ENCODE assay signal across 9 mouse cellular contexts in the genomic region with DNA sequence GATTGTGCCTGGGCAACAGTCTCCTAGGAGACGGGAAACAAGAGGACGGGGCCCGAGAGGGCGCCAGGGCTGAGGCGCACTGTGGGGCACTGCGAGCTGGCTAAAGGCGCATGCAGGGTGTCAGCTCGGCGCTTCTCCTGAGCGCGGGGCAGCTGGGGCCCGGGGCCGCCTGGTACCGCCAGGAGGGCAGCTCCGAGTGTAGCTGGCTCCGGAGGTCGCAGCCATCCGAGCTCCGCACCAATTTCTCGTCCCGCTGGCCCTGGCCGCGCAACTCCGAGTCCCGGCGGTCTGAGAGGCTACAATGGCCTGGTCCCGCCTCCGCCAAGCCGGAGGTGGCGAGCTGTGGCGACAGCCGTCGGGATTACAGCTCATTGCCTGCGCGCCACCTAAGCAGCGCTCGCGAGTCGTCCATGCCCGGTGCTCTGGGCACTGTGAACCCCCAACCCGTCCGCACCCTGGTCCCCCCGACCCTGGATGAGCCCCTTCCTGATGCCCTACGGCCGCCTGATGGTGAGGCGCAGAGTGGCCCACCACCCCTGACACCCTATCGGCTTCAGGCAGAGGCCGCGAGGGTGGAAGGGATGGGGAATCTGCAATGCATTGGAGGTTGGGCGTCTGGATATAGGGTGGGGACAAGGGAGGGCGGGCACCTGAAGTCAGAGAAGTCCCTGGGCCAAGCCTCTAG. TPM values are rescaled to one million over a fixed set of nuclear protein-coding genes. Genes with fewer than 3 reads are reported as not detected.
DNase-seq lines count a peak whose midpoint lies in the region; ATAC-seq lines count a peak whose summit lies in the region.
"Had no signal": no experiment of that assay in that cellular context is flagged by ENCODE, and none has a peak within 500 bp of the region (broad histone marks: within the 10 kb centered on the region; RNA-seq: fewer than 3 reads in every experiment).

No protein-coding gene starts in this region.

- H3K27ac ChIP-seq in forebrain, embryonic 11.5 days (ENCODE audit: low read depth, low read length) = peak overlapping the region; percentile 65
- H3K27ac ChIP-seq in neural tube, embryonic 15.5 days (replicated peaks) = peak overlapping the region; percentile 78

- H3K4me1 ChIP-seq in forebrain, embryonic 11.5 days (replicated peaks; ENCODE audit: control insufficient read depth, insufficient read depth, low read length) = peaks cover 2% of the 10 kb centered on the region; the same call in 1 of the 2 replicates
- peaks cover 31% of the 10 kb centered on the region for H3K4me1 ChIP-seq in neural tube, embryonic 15.5 days

- H3K9me3 ChIP-seq in forebrain, embryonic 11.5 days (ENCODE audit: control insufficient read depth, low read length) = no peaks in the 10 kb centered on the region
- no peaks in the 10 kb centered on the region for H3K9me3 ChIP-seq in neural tube, embryonic 15.5 days (replicated peaks)

- peak overlapping the region; percentile 60 for H3K9ac ChIP-seq in forebrain, embryonic 11.5 days (ENCODE audit: low read length)
- peak overlapping the region; percentile 57 for H3K9ac ChIP-seq in neural tube, embryonic 15.5 days (replicated peaks)

- peak; percentile 49 for DNase-seq in right cerebral cortex, adult 18-20 months
- DNase-seq in right cerebral cortex, postnatal 36 days (ENCODE audit: low spot score in 2 of 2) = no peak
- DNase-seq in forebrain, embryonic 11.5 days (ENCODE audit: low spot score) = peak; percentile 89
- DNase-seq in heart, postnatal 14 days = peak; percentile 51 to 58
- peak; percentile 65 to 79 for DNase-seq in kidney, postnatal 4 days
- peak; percentile 32 to 58 for DNase-seq in lung, adult 18-20 months
- DNase-seq in c-Kit-positive CD71-positive TER-119-positive erythroid progenitor cells, embryonic 14.5 days (ENCODE audit: low spot score) = no peak

- no peaks in the 10 kb centered on the region for H3K27me3 ChIP-seq in forebrain, embryonic 11.5 days (ENCODE audit: control insufficient read depth, insufficient read depth, low read length)
- 0 out of 2 replicates have a peak, but pooled peaks cover 2% of the 10 kb centered on the region for H3K27me3 ChIP-seq in neural tube, embryonic 15.5 days (replicated peaks)

- intact Hi-C loops in heart, postnatal 14 days (cut with DNase I) = no loop called here

- no peaks in the 10 kb centered on the region; the same call in 1 of the 2 replicates for H3K36me3 ChIP-seq in forebrain, embryonic 11.5 days (ENCODE audit: control insufficient read depth, insufficient read depth, low read length)
- H3K36me3 ChIP-seq in neural tube, embryonic 15.5 days = peaks cover 50% of the 10 kb centered on the region

- under 1% methylated on average over 51 of the region's 51 CpGs for WGBS in forebrain, embryonic 11.5 days
- WGBS in neural tube, embryonic 15.5 days = 2% methylated on average over 51 of the region's 51 CpGs

- H3K4me3 ChIP-seq in forebrain, embryonic 11.5 days (ENCODE audit: low read depth, low read length) = peak overlapping the region; percentile 35
- H3K4me3 ChIP-seq in neural tube, embryonic 15.5 days (replicated peaks) = peak overlapping the region; percentile 42

- ATAC-seq in forebrain, embryonic 11.5 days (replicated peaks; ENCODE audit: low FRiP score) = peak; percentile 96
- peak; percentile 85 for ATAC-seq in neural tube, embryonic 15.5 days (ENCODE audit: low FRiP score)

- H3K4me2 ChIP-seq in forebrain, embryonic 11.5 days (ENCODE audit: low read depth, low read length, severe bottlenecking) = peak overlapping the region; percentile 84
- H3K4me2 ChIP-seq in neural tube, embryonic 15.5 days = peak overlapping the region; percentile 79

RNA-seq across cellular contexts. Expression of gene Ttll3, which starts 3.5 kb away (rescaled TPM):
- 5.1 and 6.0 TPM in 2 replicates for polyA plus RNA-seq in forebrain, embryonic 11.5 days (2014; fragmentation: Nextera tagmentation; extraction: Ambion mirVana)
- 1 to 10 TPM; 1.8 to 2.1 TPM for total RNA-seq in heart, postnatal 14 days (2021)
- polyA plus RNA-seq in neural tube, embryonic 15.5 days (2015; fragmentation: Nextera tagmentation; extraction: Ambion mirVana) = 10.3 and 11.3 TPM in 2 replicates

RNA-seq across cellular contexts. Expression of gene Arpc4, which starts 14.6 kb away (rescaled TPM):
- polyA plus RNA-seq in forebrain, embryonic 11.5 days (2014; fragmentation: Nextera tagmentation; extraction: Ambion mirVana) = 180 and 182 TPM in 2 replicates
- total RNA-seq in heart, postnatal 14 days (2021) = 10 to 100 TPM; 78.0 to 99.5 TPM
- polyA plus RNA-seq in neural tube, embryonic 15.5 days (2015; fragmentation: Nextera tagmentation; extraction: Ambion mirVana) = 428 and 436 TPM in 2 replicates

RNA-seq across cellular contexts. Expression of gene Tada3, which starts 14.8 kb away (rescaled TPM):
- polyA plus RNA-seq in forebrain, embryonic 11.5 days (2014; fragmentation: Nextera tagmentation; extraction: Ambion mirVana) = 72.5 and 76.3 TPM in 2 replicates
- 10 to 100 TPM; 19.7 to 22.2 TPM for total RNA-seq in heart, postnatal 14 days (2021)
- polyA plus RNA-seq in neural tube, embryonic 15.5 days (2015; fragmentation: Nextera tagmentation; extraction: Ambion mirVana) = 73.4 and 73.9 TPM in 2 replicates

RNA-seq across cellular contexts. Expression of gene Rpusd3, which starts 26.6 kb away (rescaled TPM):
- 26.7 and 28.5 TPM in 2 replicates for polyA plus RNA-seq in forebrain, embryonic 11.5 days (2014; fragmentation: Nextera tagmentation; extraction: Ambion mirVana)
- 10 to 100 TPM in 1 of 2 experiments, 1 to 10 TPM in 1; 10.0 to 12.2 TPM for total RNA-seq in heart, postnatal 14 days (2021)
- polyA plus RNA-seq in neural tube, embryonic 15.5 days (2015; fragmentation: Nextera tagmentation; extraction: Ambion mirVana) = 20.0 and 24.6 TPM in 2 replicates

RNA-seq across cellular contexts. Expression of gene Cidec, which starts 43.0 kb away (rescaled TPM):
- not detected in 2 replicates for polyA plus RNA-seq in forebrain, embryonic 11.5 days (2014; fragmentation: Nextera tagmentation; extraction: Ambion mirVana)
- 10 to 100 TPM in 1 of 2 experiments, 1 to 10 TPM in 1; 4.4 to 17.1 TPM for total RNA-seq in heart, postnatal 14 days (2021)
- polyA plus RNA-seq in neural tube, embryonic 15.5 days (2015; fragmentation: Nextera tagmentation; extraction: Ambion mirVana) = 0.24 TPM in 1 of 2 replicates, not detected in the other
- polyA plus RNA-seq: C2C12 had no signal

Comparison
In these comparisons a context has a peak if more than half of its experiments do, and no peak if none do; other contexts are left out.
1. DNase-seq: peak in right cerebral cortex, adult 18-20 months (single experiment), forebrain, embryonic 11.5 days (single experiment), heart, postnatal 14 days (2 of 2), kidney, postnatal 4 days (2 of 2) and lung, adult 18-20 months (2 of 2); none in right cerebral cortex, postnatal 36 days (0 of 2) and c-Kit-positive CD71-positive TER-119-positive erythroid progenitor cells, embryonic 14.5 days (single experiment).